Mouse (Mus musculus) cerebellum, adult 18-20 months (tissue): ENCODE data around the gene Cirbp.

Experiments
- DNase-seq, 2 experiments: peaks; one replicate each; pipeline ENCODE4 v3.0.0; 2021

Cirbp gene

GRCm38 (mm10) chr10:80151211-80152034 is 14.4 kb upstream of the Cirbp start:
- peak; percentile 64 for DNase-seq

GRCm38 (mm10) chr10:80152071-80152872 is 13.5 kb upstream of the Cirbp start:
- peak in 1 of 2 experiments; percentile 43 for DNase-seq

GRCm38 (mm10) chr10:80152873-80153260 is 12.9 kb upstream of the Cirbp start:
- peak in 1 of 2 experiments; percentile 47 for DNase-seq

- DNase-seq = no peak
These were observed 12.1 kb upstream of the Cirbp start for GRCm38 (mm10) chr10:80153713-80154112.

GRCm38 (mm10) chr10:80154384-80154783 is 11.4 kb upstream of the Cirbp start:
- DNase-seq = no peak

GRCm38 (mm10) chr10:80155277-80155676 is 10.5 kb upstream of the Cirbp start:
- no peak for DNase-seq

GRCm38 (mm10) chr10:80156002-80156751 is 9.6 kb upstream of the Cirbp start:
- DNase-seq = no peak

- DNase-seq = no peak
These were observed 9.1 kb upstream of the Cirbp start for GRCm38 (mm10) chr10:80156752-80157053.

- no peak for DNase-seq
These were observed 8.4 kb upstream of the Cirbp start for GRCm38 (mm10) chr10:80157141-80157929.

- peak; percentile 29 to 46 for DNase-seq
These were observed 7.3 kb upstream of the Cirbp start for GRCm38 (mm10) chr10:80158307-80158986.

GRCm38 (mm10) chr10:80159021-80159560 is 6.7 kb upstream of the Cirbp start:
- peak; percentile 54 to 64 for DNase-seq

- peak; percentile 97 to 99 for DNase-seq
These were observed 6.0 kb upstream of the Cirbp start for GRCm38 (mm10) chr10:80159561-80160454.

- DNase-seq = peak; percentile 61 to 76
These were observed 5.1 kb upstream of the Cirbp start for GRCm38 (mm10) chr10:80160455-80161371.

- no peak for DNase-seq
These were observed 4.1 kb upstream of the Cirbp start for GRCm38 (mm10) chr10:80161522-80162242.

GRCm38 (mm10) chr10:80162243-80162608 is 3.6 kb upstream of the Cirbp start:
- no peak for DNase-seq

- DNase-seq = no peak
These were observed 3.0 kb upstream of the Cirbp start for GRCm38 (mm10) chr10:80162716-80163299.

GRCm38 (mm10) chr10:80163721-80164120 is 2.1 kb upstream of the Cirbp start:
- DNase-seq = peak in 1 of 2 experiments; percentile 37
